Mouse (Mus musculus) frontal cortex, postnatal 14 days (tissue): ENCODE results near the gene Mrto4.
"Not testable (repeated sequence)": the region's sequence is repeated elsewhere in the genome, so short reads cannot be mapped to it uniquely, and the experiment has no call there.

Source experiments
- DNase-seq, 2 experiments: peaks; one replicate each; pipeline ENCODE4 v3.0.0; 2022; ENCODE audit warnings: low spot score in 2 of 2

Mrto4 gene

GRCm38 (mm10) chr4:139351931-139352711, at the start of gene Mrto4, which contains the start of the genes Emc1 and Ubr4:
Gene Mrto4, minus strand, starts transcription at chr4:139352576.
Gene Emc1, plus strand, starts transcription at chr4:139352587.
Gene Ubr4, plus strand, starts transcription at chr4:139352609.
- peak; percentile 62 to 80 for DNase-seq

- DNase-seq = no peak
Observed at GRCm38 (mm10) chr4:139400487-139400886, 48.1 kb upstream of the Mrto4 start.

- DNase-seq = no peak
Observed at GRCm38 (mm10) chr4:139395431-139395830, 43.1 kb upstream of the Mrto4 start.

- DNase-seq = no peak
Observed at GRCm38 (mm10) chr4:139389557-139389956, 37.2 kb upstream of the Mrto4 start.

- no peak for DNase-seq
Observed at GRCm38 (mm10) chr4:139386869-139387319, 34.5 kb upstream of the Mrto4 start.

- not testable (repeated sequence) for DNase-seq
Observed at GRCm38 (mm10) chr4:139385841-139386240, 33.5 kb upstream of the Mrto4 start.

- DNase-seq = no peak
Observed at GRCm38 (mm10) chr4:139382231-139382630, 29.9 kb upstream of the Mrto4 start.

- DNase-seq = no peak
Observed at GRCm38 (mm10) chr4:139381452-139381845, 29.1 kb upstream of the Mrto4 start.

GRCm38 (mm10) chr4:139380775-139381451, 28.5 kb upstream of the Mrto4 start:
- DNase-seq = no peak

- DNase-seq = peak; percentile 99
Observed at GRCm38 (mm10) chr4:139380207-139380748, 27.9 kb upstream of the Mrto4 start.

GRCm38 (mm10) chr4:139379719-139380118, 27.3 kb upstream of the Mrto4 start:
- no peak for DNase-seq

- DNase-seq = no peak
Observed at GRCm38 (mm10) chr4:139373531-139373930, 21.2 kb upstream of the Mrto4 start.

- no peak for DNase-seq
Observed at GRCm38 (mm10) chr4:139373130-139373529, 20.8 kb upstream of the Mrto4 start.

- no peak for DNase-seq
Observed at GRCm38 (mm10) chr4:139368038-139368437, 15.7 kb upstream of the Mrto4 start.

- DNase-seq = no peak
Observed at GRCm38 (mm10) chr4:139367336-139367735, 15.0 kb upstream of the Mrto4 start.

GRCm38 (mm10) chr4:139360761-139361548, 8.6 kb upstream of the Mrto4 start:
- DNase-seq = no peak

GRCm38 (mm10) chr4:139357211-139357610, 4.8 kb upstream of the Mrto4 start:
- DNase-seq = no peak

GRCm38 (mm10) chr4:139352832-139353231, 456 bp upstream of the Mrto4 start:
- no peak for DNase-seq

- DNase-seq = no peak
Observed at GRCm38 (mm10) chr4:139345416-139346019, 6.9 kb downstream of the Mrto4 start.

GRCm38 (mm10) chr4:139343718-139344117, 8.7 kb downstream of the Mrto4 start:
- peak; percentile 22 to 37 for DNase-seq

GRCm38 (mm10) chr4:139341556-139342233, 10.7 kb downstream of the Mrto4 start:
- no peak for DNase-seq
